In genomic region chr9:116748857-116749584, GRCm38 (mm10) we compare ENCODE assay signal across 15 mouse cellular contexts.
DNase-seq lines count a peak whose midpoint lies in the region; ATAC-seq and TF ChIP-seq lines count a peak whose summit lies in the region.
"Had no signal": no experiment of that assay in that cellular context is flagged by ENCODE, and none has a peak within 500 bp of the region (broad histone marks: within the 10 kb centered on the region; RNA-seq: fewer than 3 reads in every experiment).

No protein-coding gene starts in this region.

- no peak overlapping the region for H3K4me3 ChIP-seq in kidney, embryonic 14.5 days (ENCODE audit: low read length)
- no peak overlapping the region for H3K4me3 ChIP-seq in midbrain, embryonic 11.5 days (ENCODE audit: low read depth, low read length)
- no peak overlapping the region for H3K4me3 ChIP-seq in midbrain, postnatal 0 days (ENCODE audit: low read depth, low read length)
- no peak overlapping the region for H3K4me3 ChIP-seq in embryonic facial prominence, embryonic 14.5 days (ENCODE audit: low read depth, low read length)
- H3K4me3 ChIP-seq: erythroblast, embryonic 14.5 days; heart, embryonic 13.5 days; hindbrain, embryonic 12.5 days had no signal

- ATAC-seq in kidney, embryonic 14.5 days (ENCODE audit: low FRiP score, low TSS enrichment): peak; percentile 60; the same call in 1 of the 2 replicates
- peak; percentile 71; the same call in 1 of the 2 replicates for ATAC-seq in midbrain, embryonic 11.5 days (ENCODE audit: low FRiP score)
- no peak for ATAC-seq in midbrain, postnatal 0 days (ENCODE audit: low FRiP score)
- ATAC-seq in embryonic facial prominence, embryonic 14.5 days (ENCODE audit: low read depth): 0 out of 2 replicates have a peak, but pooled peaks have one; percentile 50
- ATAC-seq in activated CD4-positive, CD25-positive, alpha-beta regulatory T cell, adult 4 months: no peak
- ATAC-seq: forebrain, postnatal 0 days; intestine, postnatal 0 days had no signal

- TF ChIP-seq CTCF in midbrain, postnatal 0 days (IDR thresholded peaks at IDR 0.05): no peak

- H3K27ac ChIP-seq in kidney, embryonic 14.5 days (ENCODE audit: low read depth, low read length): peak overlapping the region; percentile 24; the same call in 1 of the 2 replicates
- H3K27ac ChIP-seq in midbrain, embryonic 11.5 days (ENCODE audit: low read depth, low read length): no peak overlapping the region
- no peak overlapping the region for H3K27ac ChIP-seq in midbrain, postnatal 0 days (ENCODE audit: low read depth, low read length)
- 0 out of 2 replicates have a peak overlapping the region, but pooled peaks have one; percentile 18 for H3K27ac ChIP-seq in embryonic facial prominence, embryonic 14.5 days (replicated peaks; ENCODE audit: low read depth, low read length)
- H3K27ac ChIP-seq: heart, embryonic 13.5 days; hindbrain, embryonic 12.5 days had no signal

- no peak overlapping the region for H3K9ac ChIP-seq in kidney, embryonic 14.5 days (ENCODE audit: low read depth, low read length)
- H3K9ac ChIP-seq in midbrain, embryonic 11.5 days (ENCODE audit: low read length): no peak overlapping the region
- no peak overlapping the region for H3K9ac ChIP-seq in midbrain, postnatal 0 days (replicated peaks; ENCODE audit: low read length, poor library complexity, severe bottlenecking)
- H3K9ac ChIP-seq in embryonic facial prominence, embryonic 14.5 days (ENCODE audit: low read depth, low read length): no peak overlapping the region
- H3K9ac ChIP-seq: forebrain, postnatal 0 days; heart, embryonic 13.5 days; hindbrain, embryonic 12.5 days had no signal

- no peaks in the 10 kb centered on the region for H3K9me3 ChIP-seq in kidney, embryonic 14.5 days (ENCODE audit: control insufficient read depth, low read length)
- H3K9me3 ChIP-seq in midbrain, embryonic 11.5 days (ENCODE audit: control insufficient read depth, low read length): no peaks in the 10 kb centered on the region
- no peaks in the 10 kb centered on the region for H3K9me3 ChIP-seq in midbrain, postnatal 0 days (ENCODE audit: low read length)
- 0 out of 2 replicates have a peak, but pooled peaks cover 3% of the 10 kb centered on the region for H3K9me3 ChIP-seq in embryonic facial prominence, embryonic 14.5 days (ENCODE audit: control insufficient read depth, low read length)
- H3K9me3 ChIP-seq: heart, embryonic 13.5 days; hindbrain, embryonic 12.5 days had no signal

- intact Hi-C loops in left cerebral cortex, postnatal 4 days (cut with DNase I): no loop called here

- no peaks in the 10 kb centered on the region for H3K27me3 ChIP-seq in kidney, embryonic 14.5 days (ENCODE audit: control insufficient read depth, insufficient read depth, low read length)
- H3K27me3 ChIP-seq in midbrain, embryonic 11.5 days (ENCODE audit: control insufficient read depth, insufficient read depth, low read length): no peaks in the 10 kb centered on the region
- H3K27me3 ChIP-seq in midbrain, postnatal 0 days (ENCODE audit: insufficient read depth, low read length): no peaks in the 10 kb centered on the region
- no peaks in the 10 kb centered on the region for H3K27me3 ChIP-seq in embryonic facial prominence, embryonic 14.5 days (replicated peaks; ENCODE audit: control insufficient read depth, insufficient read depth, low read length)
- H3K27me3 ChIP-seq: heart, embryonic 13.5 days; hindbrain, embryonic 12.5 days had no signal

- DNase-seq in kidney, adult 9 months: no peak
- DNase-seq in midbrain, embryonic 11.5 days (ENCODE audit: low spot score, missing footprints): peak; percentile 88
- DNase-seq in midbrain, postnatal 0 days (ENCODE audit: low spot score): no peak
- no peak for DNase-seq in embryonic facial prominence, embryonic 14.5 days (ENCODE audit: low spot score)
- DNase-seq in left cerebral cortex, postnatal 4 days: no peak
- DNase-seq: adrenal gland, adult 8-10 months; cerebellum, postnatal 14 days; forebrain, postnatal 0 days; gastrocnemius, postnatal 25 days had no signal

- WGBS in kidney, embryonic 14.5 days: 32% methylated on average over 11 of the region's 11 CpGs
- 31% methylated on average over 11 of the region's 11 CpGs for WGBS in midbrain, embryonic 11.5 days
- WGBS in midbrain, postnatal 0 days: 28% methylated on average over 11 of the region's 11 CpGs
- 34% methylated on average over 11 of the region's 11 CpGs for WGBS in embryonic facial prominence, embryonic 14.5 days

- no peaks in the 10 kb centered on the region; the same call in 1 of the 2 replicates for H3K4me1 ChIP-seq in kidney, embryonic 14.5 days (ENCODE audit: control insufficient read depth, insufficient read depth, low read length)
- H3K4me1 ChIP-seq in midbrain, embryonic 11.5 days (ENCODE audit: control insufficient read depth, insufficient read depth, low read length): no peaks in the 10 kb centered on the region; the same call in 1 of the 2 replicates
- H3K4me1 ChIP-seq in midbrain, postnatal 0 days (ENCODE audit: insufficient read depth, low read length): no peaks in the 10 kb centered on the region
- H3K4me1 ChIP-seq in embryonic facial prominence, embryonic 14.5 days (ENCODE audit: control insufficient read depth, insufficient read depth, low read length): 0 out of 2 replicates have a peak, but pooled peaks cover 3% of the 10 kb centered on the region

- no peak overlapping the region for H3K4me2 ChIP-seq in kidney, embryonic 14.5 days (replicated peaks; ENCODE audit: low read depth, low read length)
- no peak overlapping the region for H3K4me2 ChIP-seq in midbrain, embryonic 11.5 days
- H3K4me2 ChIP-seq in midbrain, postnatal 0 days (ENCODE audit: low read depth, low read length, poor library complexity, severe bottlenecking): no peak overlapping the region
- no peak overlapping the region for H3K4me2 ChIP-seq in embryonic facial prominence, embryonic 14.5 days (ENCODE audit: low read depth, low read length)
- H3K4me2 ChIP-seq: heart, embryonic 13.5 days; hindbrain, embryonic 12.5 days had no signal

- H3K36me3 ChIP-seq in kidney, embryonic 14.5 days (ENCODE audit: control insufficient read depth, insufficient read depth, low read length): no peaks in the 10 kb centered on the region
- no peaks in the 10 kb centered on the region for H3K36me3 ChIP-seq in midbrain, embryonic 11.5 days (ENCODE audit: control insufficient read depth, insufficient read depth, low read length)
- H3K36me3 ChIP-seq in midbrain, postnatal 0 days (ENCODE audit: insufficient read depth, low read length): no peaks in the 10 kb centered on the region
- H3K36me3 ChIP-seq in embryonic facial prominence, embryonic 14.5 days (ENCODE audit: control insufficient read depth, insufficient read depth, low read length): no peaks in the 10 kb centered on the region
- H3K36me3 ChIP-seq: heart, embryonic 13.5 days; hindbrain, embryonic 12.5 days had no signal

Comparison
In these comparisons a context has a peak if more than half of its experiments do, and no peak if none do; other contexts are left out.
1. ATAC-seq: peak in kidney, embryonic 14.5 days (single experiment), midbrain, embryonic 11.5 days (single experiment) and embryonic facial prominence, embryonic 14.5 days (single experiment); none in midbrain, postnatal 0 days (single experiment) and activated CD4-positive, CD25-positive, alpha-beta regulatory T cell, adult 4 months (single experiment).
2. H3K27ac ChIP-seq: peak in kidney, embryonic 14.5 days (single experiment) and embryonic facial prominence, embryonic 14.5 days (single experiment); none in midbrain, embryonic 11.5 days (single experiment) and midbrain, postnatal 0 days (single experiment).